ENCODE assay signal across 9 mouse cellular contexts in the genomic region with DNA sequence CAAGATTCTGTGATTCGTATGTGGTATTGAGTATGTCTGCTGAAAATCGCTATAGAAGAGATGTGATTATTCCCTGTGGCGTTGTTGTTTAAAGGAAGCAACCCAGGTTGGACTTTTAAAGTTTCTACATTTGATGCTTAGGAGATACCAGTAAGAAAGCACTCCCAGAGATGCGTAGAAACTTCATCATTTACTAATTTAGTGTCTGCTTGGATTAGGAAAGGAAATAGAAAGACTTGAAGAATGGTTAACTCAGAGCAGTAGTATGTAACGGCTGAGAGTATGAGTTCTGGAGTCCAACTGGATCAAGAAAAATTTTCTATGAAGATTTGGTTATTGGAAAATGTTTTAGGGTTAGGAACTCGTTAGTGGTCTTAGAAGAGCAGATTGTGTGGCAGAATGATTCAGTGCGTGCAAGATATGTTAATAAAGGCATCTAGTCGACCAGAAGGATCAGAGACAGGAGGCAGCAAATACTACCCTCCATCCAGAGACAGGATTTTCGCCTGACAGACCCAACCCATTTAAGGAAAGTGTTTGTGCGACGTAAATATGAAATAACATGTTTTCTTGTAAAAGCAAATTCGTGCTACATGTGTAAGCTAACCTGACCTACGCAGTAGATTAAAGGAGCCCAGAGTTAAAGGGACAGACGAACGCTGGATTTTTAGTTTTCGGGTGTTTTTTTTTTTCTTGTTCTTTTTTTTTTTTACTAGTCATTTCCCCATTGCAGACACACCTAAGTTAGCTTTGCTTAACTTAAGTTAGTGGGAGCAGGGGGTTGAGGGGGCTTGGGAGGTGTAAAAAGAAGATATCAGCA. TPM values are rescaled to one million over a fixed set of nuclear protein-coding genes. Genes with fewer than 3 reads are reported as not detected.
DNase-seq lines count a peak whose midpoint lies in the region; ATAC-seq and TF ChIP-seq lines count a peak whose summit lies in the region.
"Had no signal": no experiment of that assay in that cellular context is flagged by ENCODE, and none has a peak within 500 bp of the region (broad histone marks: within the 10 kb centered on the region; RNA-seq: fewer than 3 reads in every experiment).

No protein-coding gene starts in this region.

- TF ChIP-seq CTCF in lung, adult 2 months (IDR thresholded peaks at IDR 0.05; ENCODE audit: insufficient read depth, low read length), result no peak

- H3K27ac ChIP-seq in embryonic facial prominence, embryonic 10.5 days (replicated peaks), result peak overlapping the region; percentile 97
- H3K27ac ChIP-seq in intestine, embryonic 14.5 days (ENCODE audit: low read depth), result peak overlapping the region; percentile 99
- H3K27ac ChIP-seq in neural tube, embryonic 13.5 days (replicated peaks), result peak overlapping the region; percentile 98

- peaks cover 13% of the 10 kb centered on the region for H3K4me1 ChIP-seq in lung, adult 2 months (ENCODE audit: control insufficient read depth, insufficient read depth, low read length)
- H3K4me1 ChIP-seq in embryonic facial prominence, embryonic 10.5 days, result peaks cover 24% of the 10 kb centered on the region
- H3K4me1 ChIP-seq in intestine, embryonic 14.5 days (replicated peaks; ENCODE audit: control insufficient read depth, insufficient read depth, low read length), result peaks cover 19% of the 10 kb centered on the region
- peaks cover 39% of the 10 kb centered on the region for H3K4me1 ChIP-seq in neural tube, embryonic 13.5 days (replicated peaks)

- WGBS in lung, adult 2 months, result 63% methylated on average over 16 of the region's 16 CpGs
- WGBS in embryonic facial prominence, embryonic 10.5 days, result 81% methylated on average over 16 of the region's 16 CpGs
- 72% methylated on average over 16 of the region's 16 CpGs for WGBS in intestine, embryonic 14.5 days
- WGBS in neural tube, embryonic 13.5 days, result 77% methylated on average over 16 of the region's 16 CpGs

- no peak for TF ChIP-seq POLR2A in lung, adult 2 months (IDR thresholded peaks at IDR 0.05; ENCODE audit: borderline replicate concordance, extremely low read depth, low read depth, low read length)

- peaks cover 55% of the 10 kb centered on the region for H3K36me3 ChIP-seq in embryonic facial prominence, embryonic 10.5 days (replicated peaks)
- H3K36me3 ChIP-seq in intestine, embryonic 14.5 days (ENCODE audit: control insufficient read depth, insufficient read depth, low read length), result peaks cover 23% of the 10 kb centered on the region
- H3K36me3 ChIP-seq in neural tube, embryonic 13.5 days, result peaks cover 40% of the 10 kb centered on the region

- H3K4me2 ChIP-seq in intestine, embryonic 14.5 days (ENCODE audit: low read length), result peak overlapping the region; percentile 82
- H3K4me2 ChIP-seq in neural tube, embryonic 13.5 days, result peak overlapping the region; percentile 81

- peaks cover 15% of the 10 kb centered on the region for H3K9me3 ChIP-seq in embryonic facial prominence, embryonic 10.5 days
- peaks cover 6% of the 10 kb centered on the region; the same call in 1 of the 2 replicates for H3K9me3 ChIP-seq in intestine, embryonic 14.5 days (ENCODE audit: control insufficient read depth, low read length)
- no peaks in the 10 kb centered on the region for H3K9me3 ChIP-seq in neural tube, embryonic 13.5 days

- H3K4me3 ChIP-seq in lung, adult 2 months (replicated peaks; ENCODE audit: extremely low read depth, low read depth, low read length), result peak overlapping the region; percentile 99
- H3K4me3 ChIP-seq in embryonic facial prominence, embryonic 10.5 days, result peak overlapping the region; percentile 65
- H3K4me3 ChIP-seq in intestine, embryonic 14.5 days (ENCODE audit: low read depth, low read length), result peak overlapping the region; percentile 72
- H3K4me3 ChIP-seq in neural tube, embryonic 13.5 days, result peak overlapping the region; percentile 67

- no peak for DNase-seq in lung, adult 2 months
- no peak for DNase-seq in lung, postnatal 10 days
- no peak for DNase-seq in embryonic facial prominence, embryonic 10.5 days (ENCODE audit: low spot score)
- no peak for DNase-seq in intestine, embryonic 14.5 days (ENCODE audit: low spot score)
- DNase-seq in right cerebral cortex, postnatal 4 days, result no peak
- DNase-seq in yolk sac, embryonic 10.5 days (ENCODE audit: low spot score), result no peak
- no peak for DNase-seq in testis, postnatal 14 days (ENCODE audit: low spot score)

- no peak for ATAC-seq in intestine, embryonic 14.5 days (replicated peaks; ENCODE audit: low FRiP score, low TSS enrichment, low read depth)
- no peak for ATAC-seq in neural tube, embryonic 13.5 days (ENCODE audit: low read depth)

- peak overlapping the region; percentile 89 for H3K9ac ChIP-seq in intestine, embryonic 14.5 days (ENCODE audit: low read length)
- peak overlapping the region; percentile 92 for H3K9ac ChIP-seq in neural tube, embryonic 13.5 days

- no peaks in the 10 kb centered on the region for H3K27me3 ChIP-seq in embryonic facial prominence, embryonic 10.5 days (replicated peaks; ENCODE audit: low read depth, poor library complexity, severe bottlenecking)
- H3K27me3 ChIP-seq in intestine, embryonic 14.5 days (replicated peaks; ENCODE audit: control insufficient read depth, insufficient read depth, low read length), result no peaks in the 10 kb centered on the region
- no peaks in the 10 kb centered on the region for H3K27me3 ChIP-seq in neural tube, embryonic 13.5 days

RNA-seq across cellular contexts. Expression of a gene that starts 1.0 kb away (rescaled TPM):
- polyA plus RNA-seq in lung, adult 2 months (2012; rRNA removed), result 8.7 and 9.1 TPM in 2 replicates
- polyA plus RNA-seq in embryonic facial prominence, embryonic 10.5 days (2016; fragmentation: Nextera tagmentation; extraction: Ambion mirVana), result 21.5 and 22.5 TPM in 2 replicates
- polyA plus RNA-seq in intestine, embryonic 14.5 days (2014; fragmentation: Nextera tagmentation; extraction: Ambion mirVana), result 19.7 and 20.8 TPM in 2 replicates
- polyA plus RNA-seq in neural tube, embryonic 13.5 days (2015; fragmentation: Nextera tagmentation; extraction: Ambion mirVana), result 18.3 and 21.2 TPM in 2 replicates

RNA-seq across cellular contexts. Expression of a gene that starts 1.2 kb away (rescaled TPM):
- polyA plus RNA-seq in lung, adult 2 months (2012; rRNA removed), result 3.4 and 4.5 TPM in 2 replicates
- polyA plus RNA-seq in embryonic facial prominence, embryonic 10.5 days (2016; fragmentation: Nextera tagmentation; extraction: Ambion mirVana), result 19.7 and 22.4 TPM in 2 replicates
- polyA plus RNA-seq in intestine, embryonic 14.5 days (2014; fragmentation: Nextera tagmentation; extraction: Ambion mirVana), result 19.2 and 23.2 TPM in 2 replicates
- polyA plus RNA-seq in neural tube, embryonic 13.5 days (2015; fragmentation: Nextera tagmentation; extraction: Ambion mirVana), result 33.3 and 35.8 TPM in 2 replicates

RNA-seq across cellular contexts. Expression of a gene that starts 29.0 kb away (rescaled TPM):
- polyA plus RNA-seq in lung, adult 2 months (2012; rRNA removed), result 18.9 and 26.5 TPM in 2 replicates
- 82.1 and 87.5 TPM in 2 replicates for polyA plus RNA-seq in embryonic facial prominence, embryonic 10.5 days (2016; fragmentation: Nextera tagmentation; extraction: Ambion mirVana)
- 51.6 and 58.8 TPM in 2 replicates for polyA plus RNA-seq in intestine, embryonic 14.5 days (2014; fragmentation: Nextera tagmentation; extraction: Ambion mirVana)
- polyA plus RNA-seq in neural tube, embryonic 13.5 days (2015; fragmentation: Nextera tagmentation; extraction: Ambion mirVana), result 49.6 and 57.0 TPM in 2 replicates

RNA-seq across cellular contexts. Expression of a gene that starts 29.5 kb away (rescaled TPM):
- 3.6 and 4.7 TPM in 2 replicates for polyA plus RNA-seq in lung, adult 2 months (2012; rRNA removed)
- polyA plus RNA-seq in embryonic facial prominence, embryonic 10.5 days (2016; fragmentation: Nextera tagmentation; extraction: Ambion mirVana), result 12.0 and 14.7 TPM in 2 replicates
- polyA plus RNA-seq in intestine, embryonic 14.5 days (2014; fragmentation: Nextera tagmentation; extraction: Ambion mirVana), result 8.7 and 11.1 TPM in 2 replicates
- 8.4 and 8.8 TPM in 2 replicates for polyA plus RNA-seq in neural tube, embryonic 13.5 days (2015; fragmentation: Nextera tagmentation; extraction: Ambion mirVana)

RNA-seq across cellular contexts. Expression of a gene that starts 31.8 kb away (rescaled TPM):
- not detected in 2 replicates for polyA plus RNA-seq in lung, adult 2 months (2012; rRNA removed)
- polyA plus RNA-seq in embryonic facial prominence, embryonic 10.5 days (2016; fragmentation: Nextera tagmentation; extraction: Ambion mirVana), result not detected in 2 replicates
- 0.32 TPM in 1 of 2 replicates, not detected in the other for polyA plus RNA-seq in intestine, embryonic 14.5 days (2014; fragmentation: Nextera tagmentation; extraction: Ambion mirVana)
- 0.08 TPM in 1 of 2 replicates, not detected in the other for polyA plus RNA-seq in neural tube, embryonic 13.5 days (2015; fragmentation: Nextera tagmentation; extraction: Ambion mirVana)
- polyA plus RNA-seq: small intestine, adult 2 months had no signal
